Mouse (Mus musculus) limb, embryonic 13.5 days (tissue): ENCODE results near the gene Znrd1as. TPM values are rescaled to one million over a fixed set of nuclear protein-coding genes. Genes with fewer than 3 reads are reported as not detected.
A peak's percentile ranks its signal among the peaks of the same experiment; 100 is the strongest.

ENCODE experiments used
- ATAC-seq: fragments of 200-750 bp; cut with Nextera tagmentation; 2 replicates; pipeline ENCODE4 v1.8.0; 2017; ENCODE audit warnings: low read depth, moderate number of reproducible peaks, moderate TSS enrichment; ENCODE audit not compliant: low FRiP score
- H3K27ac ChIP-seq: fragments of 300-500 bp; sonication (generic); 2 replicates; pipeline ENCODE4 v1.5.1; 2015; ENCODE audit warnings: inconsistent platforms, mild to moderate bottlenecking, moderate library complexity
- H3K27me3 ChIP-seq: fragments of 300-500 bp; sonication (generic); 2 replicates; pipeline ENCODE4 v1.6.1; 2015; ENCODE audit warnings: mild to moderate bottlenecking, inconsistent platforms
- H3K36me3 ChIP-seq: fragments of 300-500 bp; sonication (generic); 2 replicates; pipeline ENCODE4 v1.6.1; 2015; ENCODE audit warnings: inconsistent platforms, mild to moderate bottlenecking, moderate library complexity
- H3K4me1 ChIP-seq: fragments of 300-500 bp; sonication (generic); 2 replicates; pipeline ENCODE4 v1.6.1; 2015; ENCODE audit warnings: inconsistent platforms
- H3K4me2 ChIP-seq: fragments of 300-500 bp; sonication (generic); replicated peaks from 2 replicates; pipeline ENCODE4 v1.6.1; 2015; ENCODE audit warnings: inconsistent platforms, mild to moderate bottlenecking, moderate library complexity
- H3K4me3 ChIP-seq: fragments of 300-500 bp; sonication (generic); 2 replicates; pipeline ENCODE4 v1.5.1; 2015; ENCODE audit warnings: moderate library complexity, mild to moderate bottlenecking, inconsistent platforms
- H3K9ac ChIP-seq: fragments of 300-500 bp; sonication (generic); 2 replicates; pipeline ENCODE4 v1.6.1; 2015; ENCODE audit warnings: mild to moderate bottlenecking, inconsistent platforms
- H3K9me3 ChIP-seq: fragments of 300-500 bp; sonication (generic); 2 replicates; pipeline ENCODE4 v1.6.1; 2016; ENCODE audit warnings: inconsistent platforms
- WGBS: fragments of 180-500 bp; shearing (Covaris S2); methylation state at CpG from one replicate; pipeline ENCODE4 v1.1.7; 2015; 5-methylcytosine and 5-hydroxymethylcytosine counted together
- polyA plus RNA-seq: library from polyadenylated mRNA; unstranded; fragments of >200 nt; fragmentation: Nextera tagmentation; extraction: Ambion mirVana; gene quantifications from 2 replicates; pipeline ENCODE4 v1.2.1, GENCODE M21; 2015

Znrd1as gene
- polyA plus RNA-seq, 1 experiment from 2014 or later = 5.7 TPM

- 47% methylated on average over 4 of the region's 4 CpGs for WGBS
- Histone ChIP-seq H3K9me3 (no peaks in the 10 kb centered on the region), H3K9ac (peak overlapping the region; percentile 95), H3K27ac (peak overlapping the region; percentile 94; the same call in 1 of the 2 replicates), H3K27me3 (no peaks in the 10 kb centered on the region), H3K4me2 (peak overlapping the region; percentile 78), H3K36me3 (peaks cover 33% of the 10 kb centered on the region), H3K4me3 (peak overlapping the region; percentile 81), H3K4me1 (peaks cover 14% of the 10 kb centered on the region)
- no peak for ATAC-seq
These were observed 45.0 kb downstream of the Znrd1as start for GRCm38 (mm10) chr17:37003366-37003765.

DNA sequence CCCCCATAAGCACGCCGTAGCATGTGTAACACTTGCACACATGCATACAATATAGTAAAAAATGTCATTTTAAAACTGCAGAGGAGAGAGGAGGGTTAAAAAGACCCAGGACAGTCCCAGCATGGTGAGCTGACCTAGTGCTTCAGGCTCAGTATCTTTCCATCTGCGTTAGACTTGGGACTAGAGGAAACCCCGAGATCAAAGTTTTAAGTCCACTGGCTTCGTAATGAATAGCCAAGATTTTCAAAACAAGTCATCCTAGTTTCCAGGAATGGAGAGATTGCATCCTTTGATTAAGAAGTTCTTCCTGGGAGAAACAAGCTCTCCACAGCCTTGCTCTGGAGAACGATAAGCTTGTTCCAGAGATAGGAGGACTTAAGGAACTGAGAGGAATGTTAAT, 49.8 kb downstream of the Znrd1as start:
- H3K36me3 ChIP-seq = peaks cover 70% of the 10 kb centered on the region
- H3K27me3 ChIP-seq = no peaks in the 10 kb centered on the region
- WGBS = 93% methylated on average over 6 of the region's 6 CpGs
- H3K4me2 ChIP-seq = no peak overlapping the region
- no peaks in the 10 kb centered on the region for H3K9me3 ChIP-seq
- no peak overlapping the region for H3K4me3 ChIP-seq
- H3K4me1 ChIP-seq = peaks cover 10% of the 10 kb centered on the region
- no peak overlapping the region for H3K27ac ChIP-seq
- no peak for ATAC-seq
- H3K9ac ChIP-seq = no peak overlapping the region

GRCm38 (mm10) chr17:37009460-37010042, 51.2 kb downstream of the Znrd1as start:
- WGBS = 93% methylated on average over 17 of the region's 17 CpGs
- peaks cover 70% of the 10 kb centered on the region for H3K36me3 ChIP-seq
- no peak overlapping the region for H3K4me3 ChIP-seq

GRCm38 (mm10) chr17:37011719-37012118, 53.3 kb downstream of the Znrd1as start:
- H3K36me3 ChIP-seq = peaks cover 54% of the 10 kb centered on the region
- no peak overlapping the region for H3K4me3 ChIP-seq
- no peaks in the 10 kb centered on the region for H3K27me3 ChIP-seq
- no peaks in the 10 kb centered on the region for H3K9me3 ChIP-seq
- H3K27ac ChIP-seq = no peak overlapping the region
- H3K4me2 ChIP-seq = no peak overlapping the region
- 85% methylated on average over 3 of the region's 3 CpGs for WGBS
- no peak overlapping the region for H3K9ac ChIP-seq
- no peaks in the 10 kb centered on the region for H3K4me1 ChIP-seq
- no peak for ATAC-seq

More at GRCm38 (mm10) chr17:37009460-37010042, 51.2 kb downstream of the Znrd1as start:
- no peak for ATAC-seq
- Histone ChIP-seq H3K27me3 (no peaks in the 10 kb centered on the region), H3K4me2 (no peak overlapping the region), H3K4me1 (no peaks in the 10 kb centered on the region), H3K9me3 (no peaks in the 10 kb centered on the region), H3K27ac (no peak overlapping the region), H3K9ac (no peak overlapping the region)

GRCm38 (mm10) chr17:37012141-37012540, 53.7 kb downstream of the Znrd1as start:
- no peak overlapping the region for H3K9ac ChIP-seq

More at GRCm38 (mm10) chr17:37012141-37012540, 53.7 kb downstream of the Znrd1as start:
- Histone ChIP-seq H3K27ac (no peak overlapping the region), H3K9me3 (no peaks in the 10 kb centered on the region), H3K4me3 (no peak overlapping the region), H3K4me2 (no peak overlapping the region), H3K36me3 (peaks cover 50% of the 10 kb centered on the region), H3K27me3 (no peaks in the 10 kb centered on the region), H3K4me1 (no peaks in the 10 kb centered on the region)
- 73% methylated on average over 5 of the region's 5 CpGs for WGBS
- no peak for ATAC-seq

Other genes with a start within 250 kb of the Znrd1as start
- gene H2-M10.5, start 185.7 kb upstream of the Znrd1as start, polyA plus RNA-seq = not detected in 2 replicates
- gene H2-M10.6, start 146.4 kb upstream of the Znrd1as start, polyA plus RNA-seq = not detected in 2 replicates
- gene Trim26, start 121.5 kb upstream of the Znrd1as start, polyA plus RNA-seq = 52.3 and 53.7 TPM in 2 replicates
- 0.13 and 0.28 TPM in 2 replicates for gene Trim15, start 91.4 kb upstream of the Znrd1as start, polyA plus RNA-seq
- 2.5 and 3.9 TPM in 2 replicates for gene Trim10, start 89.0 kb upstream of the Znrd1as start, polyA plus RNA-seq
- gene Trim40, start 68.5 kb upstream of the Znrd1as start, polyA plus RNA-seq = not detected in 2 replicates
- not detected in 2 replicates for gene Trim31, start 60.5 kb upstream of the Znrd1as start, polyA plus RNA-seq
- gene Rnf39, start 15.7 kb upstream of the Znrd1as start, polyA plus RNA-seq = 1.4 and 1.5 TPM in 2 replicates
- gene Ppp1r11, start 6.9 kb upstream of the Znrd1as start, polyA plus RNA-seq = 115 and 118 TPM in 2 replicates
- gene Znrd1, start within 50 bp of the Znrd1as start, polyA plus RNA-seq = 111 and 117 TPM in 2 replicates
- gene 2410137M14Rik, start 22.6 kb downstream of the Znrd1as start, polyA plus RNA-seq = not detected in 2 replicates
- 1.3 TPM in 2 replicates for gene H2-M5, start 30.9 kb downstream of the Znrd1as start, polyA plus RNA-seq
- gene Zfp57, start 42.6 kb downstream of the Znrd1as start, polyA plus RNA-seq = 136 and 138 TPM in 2 replicates
- gene Mog, start 64.8 kb downstream of the Znrd1as start, polyA plus RNA-seq = 0.18 and 0.22 TPM in 2 replicates
- gene Gabbr1, start 87.4 kb downstream of the Znrd1as start, polyA plus RNA-seq = 13.3 and 15.2 TPM in 2 replicates
- gene Olfr90, start 129.9 kb downstream of the Znrd1as start, polyA plus RNA-seq = 0.09 TPM in 1 of 2 replicates, not detected in the other
- gene Olfr91, start 139.7 kb downstream of the Znrd1as start, polyA plus RNA-seq = not detected in 2 replicates
- not detected in 2 replicates for gene Olfr92, start 161.5 kb downstream of the Znrd1as start, polyA plus RNA-seq
- gene Olfr93, start 202.9 kb downstream of the Znrd1as start, polyA plus RNA-seq = not detected in 2 replicates
- not detected in 2 replicates for gene Ubd, start 235.3 kb downstream of the Znrd1as start, polyA plus RNA-seq
- gene Olfr94, start 242.4 kb downstream of the Znrd1as start, polyA plus RNA-seq = not detected in 2 replicates